Mouse (Mus musculus): Measurements from ENCODE around the gene Tm9sf4.

The Tm9sf4 gene

GRCm38 (mm10) chr2:153160844-153161683 is at the start of gene Tm9sf4:
Tm9sf4 (plus strand) TSS chr2:153161303.
- DNase-seq (ENCODE audit: low spot score) = peak; percentile 89

- no peak for DNase-seq (ENCODE audit: low spot score)
Observed at GRCm38 (mm10) chr2:153115679-153116081, 45.4 kb upstream of the Tm9sf4 start.

GRCm38 (mm10) chr2:153117051-153117486 is 44.0 kb upstream of the Tm9sf4 start:
- no peak for DNase-seq (ENCODE audit: low spot score)

- DNase-seq (ENCODE audit: low spot score) = no peak
Observed at GRCm38 (mm10) chr2:153119488-153119887, 41.6 kb upstream of the Tm9sf4 start.

- no peak for DNase-seq (ENCODE audit: low spot score)
Observed at GRCm38 (mm10) chr2:153120126-153120525, 41.0 kb upstream of the Tm9sf4 start.

GRCm38 (mm10) chr2:153121821-153122615 is 39.1 kb upstream of the Tm9sf4 start:
- no peak for DNase-seq (ENCODE audit: low spot score)

GRCm38 (mm10) chr2:153122701-153123100 is 38.4 kb upstream of the Tm9sf4 start:
- DNase-seq (ENCODE audit: low spot score) = no peak

- DNase-seq (ENCODE audit: low spot score) = no peak
Observed at GRCm38 (mm10) chr2:153125875-153126274, 35.2 kb upstream of the Tm9sf4 start.

GRCm38 (mm10) chr2:153131019-153131418 is 30.1 kb upstream of the Tm9sf4 start:
- no peak for DNase-seq (ENCODE audit: low spot score)

GRCm38 (mm10) chr2:153134237-153134636 is 26.9 kb upstream of the Tm9sf4 start:
- DNase-seq (ENCODE audit: low spot score) = no peak

- no peak for DNase-seq (ENCODE audit: low spot score)
Observed at GRCm38 (mm10) chr2:153136211-153136610, 24.9 kb upstream of the Tm9sf4 start.

- no peak for DNase-seq (ENCODE audit: low spot score)
Observed at GRCm38 (mm10) chr2:153139158-153139557, 21.9 kb upstream of the Tm9sf4 start.

- no peak for DNase-seq (ENCODE audit: low spot score)
Observed at GRCm38 (mm10) chr2:153139996-153140613, 21.0 kb upstream of the Tm9sf4 start.

GRCm38 (mm10) chr2:153142620-153143199 is 18.4 kb upstream of the Tm9sf4 start:
- DNase-seq (ENCODE audit: low spot score) = no peak

- DNase-seq (ENCODE audit: low spot score) = no peak
Observed at GRCm38 (mm10) chr2:153145346-153145745, 15.8 kb upstream of the Tm9sf4 start.

- DNase-seq (ENCODE audit: low spot score) = no peak
Observed at GRCm38 (mm10) chr2:153147236-153147635, 13.9 kb upstream of the Tm9sf4 start.

- peak; percentile 56 for DNase-seq (ENCODE audit: low spot score)
Observed at GRCm38 (mm10) chr2:153147715-153148114, 13.4 kb upstream of the Tm9sf4 start.

- no peak for DNase-seq (ENCODE audit: low spot score)
Observed at GRCm38 (mm10) chr2:153149742-153150141, 11.4 kb upstream of the Tm9sf4 start.

- DNase-seq (ENCODE audit: low spot score) = no peak
Observed at GRCm38 (mm10) chr2:153151026-153151425, 10.1 kb upstream of the Tm9sf4 start.

- no peak for DNase-seq (ENCODE audit: low spot score)
Observed at GRCm38 (mm10) chr2:153151926-153152665, 9.0 kb upstream of the Tm9sf4 start.

- no peak for DNase-seq (ENCODE audit: low spot score)
Observed at GRCm38 (mm10) chr2:153153033-153153450, 8.1 kb upstream of the Tm9sf4 start.
